Mouse (Mus musculus) heart, postnatal 14 days (tissue): ENCODE results near the gene Aff4. TPM values are rescaled to one million over a fixed set of nuclear protein-coding genes. Genes with fewer than 3 reads are reported as not detected.
"Not testable (repeated sequence)": the region's sequence is repeated elsewhere in the genome, so short reads cannot be mapped to it uniquely, and the experiment has no call there.

Experiments used
- DNase-seq, 2 experiments: peaks; one replicate each; pipeline ENCODE4 v3.0.0; 2021 to 2022
- intact Hi-C: fragments of 180-260 bp; cut with DNase I; formaldehyde crosslinking; loops from one replicate; pipeline ENCODE4 v1.15.1; 2025
- total RNA-seq, 2 experiments: library from RNA; stranded (reverse); gene quantifications; 2 replicates each; pipeline ENCODE4 v1.2.3; 2021

The Aff4 gene
- total RNA-seq, 2 experiments from 2014 or later, result 97.5 to 109 TPM

DNA sequence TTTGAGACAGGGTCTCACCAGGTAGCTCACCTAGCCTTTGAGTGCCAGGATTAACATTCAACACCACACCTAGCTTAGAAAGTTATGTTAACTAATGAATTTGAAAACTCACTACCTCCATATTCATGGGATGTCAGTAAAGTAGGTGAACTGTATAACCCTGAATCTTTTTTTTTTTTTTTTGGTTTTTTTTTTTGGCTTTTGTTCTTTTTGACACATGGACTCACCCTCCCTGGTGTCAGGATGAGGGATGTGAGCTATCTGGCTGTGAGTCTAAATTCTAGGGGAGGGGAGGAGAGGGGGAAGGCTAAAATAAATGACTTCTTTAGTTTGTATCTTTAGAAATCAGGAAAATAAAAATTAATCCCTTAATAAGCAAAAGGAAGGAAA is 14.5 kb upstream of the Aff4 start:
- intact Hi-C loops, result no loop called here
- DNase-seq, result no peak

DNA sequence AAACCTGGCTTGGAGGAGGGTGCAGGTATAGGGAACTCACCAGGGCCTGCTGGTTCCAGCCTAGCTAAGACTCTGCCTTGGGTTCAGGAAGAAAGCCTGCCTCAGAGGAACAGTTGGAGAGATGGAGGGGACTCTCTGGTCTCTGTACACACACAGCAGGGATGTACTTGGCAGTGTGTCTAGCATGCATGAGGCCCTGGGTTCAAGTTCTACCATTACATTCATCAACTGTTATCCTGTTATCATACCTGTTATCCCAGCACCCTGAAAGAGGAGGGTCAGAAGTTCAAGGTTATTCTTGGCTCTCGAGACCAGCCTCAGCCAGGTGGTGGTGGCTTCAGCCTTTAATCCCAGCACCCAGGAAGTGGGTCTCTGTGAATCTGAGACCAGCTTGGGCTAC is 13.7 kb upstream of the Aff4 start:
- DNase-seq, result no peak
- intact Hi-C loops, result no loop called here

DNA sequence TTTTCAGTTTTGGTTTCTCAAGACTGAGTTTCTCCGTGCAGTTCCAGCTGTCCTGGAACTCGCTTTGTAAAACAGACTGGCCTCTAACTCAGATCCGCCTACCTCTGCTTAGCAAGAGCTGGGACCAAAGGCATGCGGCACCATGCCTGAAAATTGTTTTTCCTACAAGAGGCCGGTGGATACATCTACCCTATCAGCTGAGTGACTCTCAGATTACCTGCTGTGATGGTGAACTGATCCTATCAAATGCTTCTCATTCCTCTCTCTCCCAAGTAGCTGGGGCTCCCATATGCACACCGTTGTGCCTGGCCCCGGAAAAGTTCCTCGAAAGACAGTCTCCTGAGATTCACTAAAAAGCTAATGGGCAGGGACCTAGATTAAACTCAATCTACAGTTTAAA is 12.9 kb upstream of the Aff4 start:
- no peak for DNase-seq
- intact Hi-C loops, result no loop called here

DNA sequence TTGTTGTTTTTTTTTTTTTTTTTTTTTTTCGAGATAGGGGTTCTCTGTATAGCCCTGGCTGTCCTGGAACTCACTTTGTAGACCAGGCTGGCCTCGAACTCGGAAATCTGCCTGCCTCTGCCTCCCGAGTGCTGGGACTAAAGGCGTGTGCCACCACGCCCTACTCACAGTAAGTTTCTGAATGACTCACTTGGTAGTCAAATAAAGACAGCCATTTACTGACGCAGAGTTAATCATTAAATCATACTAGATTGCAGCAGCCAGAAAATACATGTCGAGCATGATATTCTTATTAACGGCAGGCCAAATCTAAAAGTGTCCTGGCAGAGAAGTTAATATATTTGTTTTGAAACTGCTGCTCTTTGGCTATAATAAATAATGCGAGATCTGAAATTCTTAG is 9.6 kb upstream of the Aff4 start:
- DNase-seq, intact Hi-C loops: not testable (repeated sequence)

DNA sequence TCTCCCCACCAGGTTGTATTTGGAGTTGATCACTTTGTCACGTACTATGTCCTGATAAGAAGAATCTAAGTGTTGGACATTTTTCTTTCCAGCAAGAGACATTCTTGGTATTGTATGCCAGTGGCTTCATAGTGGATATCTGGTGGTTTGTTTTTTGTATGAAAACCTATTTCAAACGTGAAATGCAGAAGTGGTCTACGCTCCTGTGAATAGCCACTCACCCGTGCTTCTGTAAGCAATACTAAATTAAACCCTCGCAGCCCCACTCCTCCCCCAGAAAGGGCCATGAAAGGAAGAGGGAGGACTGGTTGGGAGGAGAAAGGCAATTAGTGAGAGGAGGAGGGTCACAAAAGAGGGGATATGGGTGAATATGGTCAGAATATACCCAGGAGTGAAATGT is 7.9 kb upstream of the Aff4 start:
- intact Hi-C loops, result no loop called here
- DNase-seq, result no peak

DNA sequence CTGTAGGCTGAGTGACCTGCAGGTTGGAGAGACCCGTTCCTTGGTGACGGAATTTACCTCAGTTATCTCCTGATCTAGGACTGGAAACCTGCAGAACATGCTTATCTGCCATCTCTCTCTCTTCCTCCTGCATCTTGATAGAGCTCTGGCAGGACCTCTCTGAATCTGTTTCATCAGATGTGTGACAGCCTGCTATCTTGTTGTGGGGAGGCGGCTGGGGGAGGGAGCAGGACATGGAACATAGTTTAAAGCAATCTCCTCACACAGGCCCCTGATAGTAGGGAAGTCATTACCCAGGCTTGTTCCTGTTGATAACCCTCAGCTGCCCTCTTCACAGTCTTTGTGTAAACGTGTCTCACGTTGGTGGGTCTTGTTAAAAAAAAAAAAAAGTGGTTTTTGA is 5.3 kb upstream of the Aff4 start:
- no peak for DNase-seq
- intact Hi-C loops, result no loop called here

DNA sequence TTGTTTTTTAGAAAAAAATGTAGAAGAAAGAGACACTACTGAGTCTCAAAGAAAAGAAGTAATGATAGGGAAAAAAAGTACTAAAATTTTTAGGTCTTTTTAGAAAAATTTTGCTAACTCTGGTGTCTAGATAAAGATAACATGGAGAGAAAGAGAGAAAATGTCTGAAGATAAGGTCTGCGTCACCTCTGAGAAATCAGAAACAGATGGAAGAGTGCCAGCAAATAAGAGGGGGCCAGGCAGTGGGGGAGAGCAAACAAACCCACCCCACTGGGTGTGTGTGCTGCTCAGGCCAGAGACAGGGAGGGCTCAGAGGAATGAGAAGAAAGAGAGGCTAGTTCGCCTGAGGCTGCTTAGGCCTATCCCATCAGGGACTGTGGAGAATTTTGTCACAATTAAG is 4.9 kb upstream of the Aff4 start:
- no peak for DNase-seq
- intact Hi-C loops, result no loop called here

DNA sequence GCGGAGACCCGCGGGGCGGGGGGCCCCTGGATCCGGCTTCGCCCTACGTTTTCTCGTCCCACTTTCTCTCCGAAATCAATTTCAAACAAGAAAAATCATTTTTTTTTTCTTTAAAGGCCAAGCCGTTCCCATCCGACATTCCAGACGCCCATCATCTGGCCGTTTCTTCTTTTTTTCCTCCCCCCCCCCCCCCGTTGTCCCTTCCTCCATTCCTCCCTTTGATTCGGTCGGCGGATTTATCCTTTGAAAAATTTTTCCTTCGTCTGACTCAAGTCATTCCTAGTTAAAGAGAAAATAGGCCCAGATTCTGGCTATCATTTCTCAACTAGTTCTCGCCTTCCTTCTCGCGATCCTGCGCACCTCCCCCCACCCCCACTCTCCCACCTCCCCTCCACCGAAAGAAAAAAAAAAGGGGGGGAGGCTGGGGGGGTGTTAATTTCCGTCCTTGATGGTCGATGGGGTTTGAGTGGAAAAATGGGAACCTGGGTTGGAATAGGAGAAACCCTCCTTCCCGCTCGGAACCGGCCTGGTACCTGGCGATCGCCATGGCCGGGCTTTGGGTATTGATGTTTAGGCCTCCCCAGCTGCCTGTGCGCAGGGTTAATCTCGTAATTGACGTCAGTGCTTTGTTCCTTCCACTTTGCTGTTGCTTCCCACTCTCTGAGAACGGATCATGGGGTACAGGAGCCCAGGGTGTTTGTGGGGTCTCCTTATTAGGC is 750 bp downstream of the Aff4 start:
- intact Hi-C loops, result loop anchor here (1.0 kb wide), 1 partner anchor 51 kb away; the partner anchor contains the start of gene Hspa4
- peak; percentile 50 to 55 for DNase-seq

DNA sequence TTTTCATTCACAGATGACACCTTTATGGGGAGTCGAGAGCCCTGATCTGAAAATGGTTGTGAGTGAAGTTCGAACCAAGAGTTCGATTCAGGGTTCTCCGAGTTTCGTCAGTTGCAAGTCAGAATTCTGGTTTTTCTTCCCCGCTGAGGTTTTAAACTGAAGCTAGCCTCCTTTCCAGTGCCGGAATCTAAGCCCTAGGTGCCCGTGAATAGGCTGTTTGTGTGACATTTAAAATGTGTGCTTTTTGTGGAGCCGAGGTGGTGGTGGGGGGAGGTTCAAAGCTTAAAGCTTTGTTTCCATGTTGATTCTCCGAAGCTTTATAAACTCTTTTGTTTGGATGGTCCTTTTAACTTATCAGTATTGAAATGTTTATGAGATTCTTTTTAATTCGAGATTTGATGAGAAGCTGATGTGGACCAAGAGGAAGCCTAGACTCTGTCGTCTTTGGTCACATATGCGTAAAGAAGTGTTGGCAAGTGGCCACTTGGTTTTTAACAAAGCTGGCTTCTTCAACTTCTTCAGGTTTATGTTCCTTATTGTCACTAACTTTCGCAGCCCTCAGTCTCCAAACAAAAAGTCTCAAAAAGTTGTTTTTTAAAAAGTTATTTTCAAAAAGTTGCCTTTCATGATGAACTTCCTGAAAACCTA is 1.4 kb downstream of the Aff4 start:
- DNase-seq, result no peak
- intact Hi-C loops, result loop anchor here (1.0 kb wide), 1 partner anchor 52 kb away; the partner anchor contains the start of gene Hspa4

DNA sequence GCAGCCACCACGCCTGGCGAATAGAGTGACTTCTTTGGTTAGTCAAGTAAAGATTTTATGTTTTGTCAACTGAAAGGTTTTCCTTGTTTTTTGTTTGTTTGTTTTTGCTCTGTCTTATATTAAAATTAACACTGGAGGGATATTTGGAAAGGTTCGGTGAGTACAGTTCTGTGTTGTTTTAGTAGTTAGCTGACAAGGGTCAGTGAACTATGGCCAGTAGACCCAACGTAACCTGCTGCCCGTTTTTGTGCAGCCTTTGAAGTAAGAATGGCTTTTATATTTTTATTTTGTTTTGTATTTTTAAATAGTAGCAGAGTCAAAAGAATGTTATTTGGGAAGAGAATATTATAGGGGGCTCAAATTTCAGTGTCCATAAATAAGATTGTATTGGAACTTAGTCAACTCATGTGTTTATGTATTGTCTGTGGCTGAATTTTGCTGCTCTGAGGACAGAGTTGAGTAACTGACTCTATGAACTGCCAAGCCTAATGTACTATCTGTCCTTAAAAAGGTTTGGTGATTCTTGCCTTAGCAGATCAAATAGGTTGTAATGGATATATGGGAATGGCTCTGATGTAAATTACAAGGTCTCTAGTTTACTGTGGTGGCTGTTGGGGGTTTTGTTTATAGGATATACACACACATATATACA is 8.0 kb downstream of the Aff4 start:
- DNase-seq, result no peak
- intact Hi-C loops, result no loop called here

DNA sequence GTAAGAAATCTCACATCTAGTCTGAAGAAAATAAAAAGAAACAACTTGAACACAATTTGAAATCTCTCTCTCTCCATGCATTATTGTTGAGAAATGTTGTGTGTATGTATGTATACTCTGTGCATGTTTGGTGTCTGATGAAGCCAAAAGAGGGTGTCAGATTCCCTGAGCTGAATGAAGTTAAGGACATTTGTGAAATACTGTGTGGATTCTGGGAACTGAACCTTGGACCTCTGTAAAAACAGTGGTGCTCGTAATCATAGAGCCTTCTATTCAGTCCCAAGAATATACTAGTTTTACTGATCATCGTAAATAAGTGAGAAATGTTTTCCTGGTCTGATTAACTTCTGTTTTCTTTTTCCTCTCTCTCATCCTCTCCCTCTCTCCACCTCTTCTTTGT is 16.4 kb downstream of the Aff4 start:
- no peak for DNase-seq
- intact Hi-C loops, result no loop called here

DNA sequence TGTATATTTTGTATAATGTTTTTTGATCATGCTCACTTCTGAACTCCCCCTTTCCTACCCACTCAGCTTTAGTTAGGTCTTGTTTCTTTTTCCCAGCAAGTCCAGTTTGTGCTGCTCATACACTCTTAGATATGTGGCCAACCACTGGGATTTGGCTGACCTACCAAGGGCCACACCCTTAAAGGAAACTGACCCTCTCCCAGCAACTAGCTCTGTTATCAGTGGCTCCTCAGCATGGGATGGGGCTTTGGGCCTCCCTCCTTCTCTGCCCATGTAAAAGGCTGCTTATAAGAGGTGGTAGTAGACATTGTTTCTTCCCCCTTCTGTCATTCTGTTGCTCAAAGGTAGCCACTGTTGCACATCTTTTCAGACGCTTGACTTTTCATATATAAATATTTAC is 28.3 kb downstream of the Aff4 start:
- no peak for DNase-seq
- intact Hi-C loops, result no loop called here

DNA sequence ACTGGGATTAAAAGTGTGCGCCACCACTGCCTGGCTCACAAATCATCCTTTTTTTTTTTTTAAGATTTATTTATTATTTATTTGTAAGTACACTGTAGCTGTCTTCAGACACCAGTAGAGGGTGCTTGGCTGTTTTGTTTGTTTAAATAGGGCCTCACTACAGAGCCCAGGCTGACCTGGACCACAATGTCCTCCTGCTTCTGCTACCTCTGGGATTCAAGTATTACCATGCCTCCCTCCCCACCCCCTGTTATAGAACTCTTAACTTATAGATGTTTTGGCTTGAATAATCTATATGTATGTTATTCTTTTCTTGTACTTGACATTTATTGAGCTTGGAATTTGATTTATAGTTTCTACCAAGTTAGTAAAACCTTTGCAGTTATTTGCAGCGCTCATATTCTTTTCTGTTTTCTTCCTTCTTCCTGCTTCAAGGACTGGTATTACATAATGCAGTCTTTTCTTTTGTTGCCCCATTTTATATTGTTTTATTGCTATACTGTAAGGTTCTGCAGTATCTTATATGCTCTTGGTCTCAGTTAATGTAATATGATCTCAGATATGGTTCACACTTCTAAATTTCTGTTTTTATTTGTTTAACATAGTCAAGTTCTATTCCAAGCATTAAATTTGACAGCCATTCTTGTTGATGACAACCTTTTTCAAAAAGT is 33.3 kb downstream of the Aff4 start:
- intact Hi-C loops, result no loop called here
- DNase-seq, result no peak

DNA sequence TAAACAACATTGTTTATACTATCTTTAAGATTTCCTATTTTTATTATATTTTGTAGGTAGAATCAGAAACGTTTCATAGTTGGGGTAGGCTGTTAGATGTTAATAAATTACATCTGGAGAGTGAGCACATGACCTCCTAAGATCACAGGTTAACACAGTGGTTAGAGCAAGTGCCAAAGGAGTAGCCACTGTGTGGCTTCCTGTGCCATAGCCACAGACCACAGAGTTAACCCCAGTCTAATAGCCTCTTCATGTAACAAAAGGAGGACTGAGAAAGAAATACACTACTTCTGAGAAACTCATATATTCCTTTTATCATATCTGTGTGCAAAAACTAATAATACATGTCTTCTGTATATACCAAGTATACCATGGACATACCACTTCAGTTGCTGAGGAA is 43.2 kb downstream of the Aff4 start:
- intact Hi-C loops, result no loop called here

DNA sequence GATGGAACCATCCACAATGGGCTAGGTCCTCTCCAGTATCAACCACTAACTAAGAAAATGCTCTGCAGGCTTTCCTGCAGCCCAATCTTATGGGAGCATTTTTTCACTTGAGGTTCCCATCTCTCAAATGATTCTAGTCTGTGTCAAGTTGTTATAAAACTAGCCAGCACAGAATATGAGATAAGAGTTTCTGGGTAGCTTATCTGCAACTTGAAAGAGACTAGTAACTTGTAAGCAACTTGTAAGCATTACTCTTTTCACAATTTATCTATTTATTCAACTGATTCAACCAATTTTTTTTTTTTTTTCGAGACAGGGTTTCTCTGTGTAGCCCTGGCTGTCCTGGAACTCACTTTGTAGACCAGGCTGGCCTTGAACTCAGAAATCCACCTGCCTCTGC is 53.0 kb downstream of the Aff4 start:
- intact Hi-C loops, result no loop called here
- no peak for DNase-seq

More for the DNA sequence above, 43.2 kb downstream of the Aff4 start:
- no peak for DNase-seq

DNA sequence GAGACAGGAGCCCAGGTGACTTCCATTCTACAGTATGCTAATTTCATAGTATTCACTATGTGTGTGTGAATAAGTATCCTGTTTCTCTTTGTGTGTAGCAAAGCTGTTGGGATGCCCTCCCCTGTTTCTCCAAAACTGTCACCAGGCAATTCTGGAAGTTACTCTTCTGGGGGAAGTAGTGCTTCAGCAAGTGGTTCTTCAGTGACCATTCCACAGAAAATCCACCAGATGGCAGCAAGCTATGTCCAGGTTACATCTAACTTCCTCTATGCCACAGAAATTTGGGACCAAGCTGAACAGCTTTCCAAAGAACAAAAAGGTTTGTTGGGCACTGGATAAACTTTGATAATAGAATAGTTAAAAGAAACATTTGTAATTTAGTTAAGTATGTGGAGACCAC is 61.1 kb downstream of the Aff4 start:
- DNase-seq, result peak in 1 of 2 experiments; percentile 24
- intact Hi-C loops, result no loop called here

DNA sequence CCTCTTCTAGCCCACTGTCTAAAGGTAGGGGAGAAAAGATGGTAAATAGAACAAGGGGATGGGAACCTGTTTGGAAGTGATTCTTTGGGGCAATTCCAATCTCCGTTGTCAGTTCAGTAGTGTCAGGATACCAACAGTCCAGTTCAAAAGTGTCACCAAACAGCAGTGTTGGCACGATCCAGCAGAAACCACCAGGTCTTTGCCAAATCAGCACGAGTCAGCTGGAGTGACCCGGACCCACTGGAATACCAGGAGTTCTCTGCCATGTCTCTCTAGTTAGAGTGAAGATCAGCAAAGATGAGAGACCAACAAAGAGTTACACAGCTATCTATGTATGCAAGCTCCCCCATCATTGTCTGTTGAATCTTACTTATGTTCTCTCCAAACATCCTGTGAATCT is 63.2 kb downstream of the Aff4 start:
- DNase-seq, result no peak
- intact Hi-C loops, result loop anchor here (2.0 kb wide), 1 partner anchor 37 kb away; no protein-coding TSS in a partner anchor

DNA sequence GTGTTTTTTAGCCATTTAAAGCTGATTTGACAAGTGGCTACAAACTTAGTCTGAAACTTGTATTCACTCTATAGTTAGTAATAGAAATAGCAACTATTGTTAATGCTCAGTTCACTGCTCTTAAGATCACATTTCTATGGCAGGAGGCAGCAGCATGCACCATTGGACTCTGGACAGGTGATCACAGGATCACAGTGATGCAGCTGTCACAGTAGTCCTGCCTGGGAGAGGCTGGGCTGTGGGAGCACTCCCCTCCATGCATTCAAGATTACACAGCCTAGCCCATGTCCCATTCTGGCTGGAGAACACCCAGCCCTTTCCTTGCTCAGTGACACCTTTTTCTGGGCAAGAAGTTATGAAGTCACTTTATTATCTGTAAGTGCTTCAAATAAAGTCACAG is 67.4 kb downstream of the Aff4 start:
- no peak for DNase-seq
- intact Hi-C loops, result no loop called here

DNA sequence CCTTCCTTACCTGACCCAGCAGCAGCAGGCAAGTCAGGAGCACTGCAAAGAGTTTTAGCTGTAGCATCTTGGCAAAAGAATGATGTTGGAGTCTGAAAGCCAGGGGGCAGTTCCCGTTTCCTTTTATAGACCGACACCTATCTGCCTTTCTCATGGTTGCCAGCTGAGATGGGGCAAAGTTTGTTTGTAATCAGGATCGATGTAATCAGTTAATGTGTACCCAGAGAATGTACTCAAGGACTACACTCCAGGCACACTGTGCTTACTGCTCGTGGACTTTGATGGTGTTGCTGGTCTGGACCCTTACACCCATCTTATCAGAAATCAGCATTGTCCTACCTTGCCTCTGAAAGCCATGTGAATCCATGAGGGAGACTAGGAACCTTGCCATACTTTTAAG is 72.4 kb downstream of the Aff4 start, which contains the start of gene Leap2:
Gene Leap2, minus strand, starts transcription at position 135 of the 400 bp plus-strand sequence.
- intact Hi-C loops, result no loop called here
- DNase-seq, result no peak

DNA sequence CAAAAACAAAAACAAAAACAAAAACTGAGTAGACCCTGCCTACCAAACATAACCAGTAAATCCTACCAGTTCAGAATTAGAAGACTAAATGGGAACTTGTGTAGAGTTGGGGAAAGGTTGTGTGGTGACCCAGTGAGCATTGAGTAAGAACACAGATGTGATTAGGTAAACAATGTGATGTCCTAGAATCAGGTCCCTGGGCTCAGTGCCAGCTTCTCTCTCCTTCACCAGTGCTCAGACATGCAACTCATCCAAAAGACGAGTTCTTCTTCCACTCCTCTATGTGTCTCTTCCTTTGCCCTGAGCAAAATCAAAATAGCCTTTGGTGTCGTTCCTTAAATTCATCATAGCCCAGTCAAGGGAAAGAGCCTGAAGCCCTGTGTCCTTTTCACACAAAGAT is 74.2 kb downstream of the Aff4 start:
- intact Hi-C loops, result no loop called here
- no peak for DNase-seq

DNA sequence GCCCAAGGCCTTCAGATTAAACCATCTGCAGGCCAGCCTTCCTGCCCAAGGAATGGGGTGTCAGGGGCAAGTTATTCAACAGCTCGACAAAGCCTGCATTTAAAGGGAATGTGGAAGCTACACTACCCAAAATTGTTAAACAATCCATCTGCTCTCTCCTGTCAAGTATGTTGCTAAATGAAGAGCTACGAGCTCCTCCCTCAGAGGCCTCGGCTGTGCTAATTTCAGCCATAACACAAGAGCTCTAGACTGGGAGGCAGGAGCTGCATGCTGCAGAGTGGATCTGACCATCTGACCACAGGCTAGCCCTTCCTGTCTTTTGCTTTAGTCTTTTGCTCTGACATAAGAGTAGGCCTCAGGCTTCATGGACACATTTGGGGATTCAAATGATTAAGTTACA is 74.6 kb downstream of the Aff4 start:
- no peak for DNase-seq
- intact Hi-C loops, result no loop called here
